Mouse (Mus musculus) brain, embryonic 14.5 days (tissue): ENCODE measurements around the gene Cspg4.

Source experiments
- CTCF ChIP-seq: fragments of 200-500 bp; IDR thresholded peaks from 2 replicates; pipeline ENCODE4 v1.5.1; 2012; ENCODE audit warnings: inconsistent platforms, mild to moderate bottlenecking, moderate library complexity, borderline replicate concordance; ENCODE audit not compliant: insufficient read depth, insufficient read length; ENCODE audit errors: extremely low read depth
- POLR2A ChIP-seq: fragments of 200-500 bp; IDR thresholded peaks from 2 replicates; pipeline ENCODE4 v1.6.1; 2012; ENCODE audit warnings: mild to moderate bottlenecking, inconsistent platforms, borderline replicate concordance; ENCODE audit not compliant: poor library complexity, insufficient read depth, insufficient read length, severe bottlenecking; ENCODE audit errors: extremely low read depth

DNA sequence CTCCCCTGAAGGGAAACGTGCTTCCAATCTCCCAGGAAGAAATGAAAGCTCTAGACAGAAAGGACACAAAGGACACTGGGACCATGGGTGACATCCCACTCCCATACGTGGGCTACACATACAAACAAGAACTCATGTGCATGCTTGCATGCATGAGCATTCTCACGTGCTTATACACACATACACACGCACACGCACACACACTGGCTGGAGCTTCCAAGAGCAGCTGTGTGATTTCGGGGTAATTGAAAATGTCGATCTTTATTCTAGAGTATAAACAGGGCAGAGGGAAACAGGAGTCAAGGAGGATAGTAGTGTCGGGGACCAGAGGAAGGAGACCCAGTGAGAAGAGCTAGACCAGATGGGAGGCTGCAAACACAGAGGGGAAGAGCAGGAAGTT lies 20.2 kb upstream of the Cspg4 start:
- TF ChIP-seq CTCF, result no peak
- TF ChIP-seq POLR2A, result no peak
